Mouse (Mus musculus) bone marrow macrophage, adult 2 months (primary cell): ENCODE measurements around the gene Csl.

Experiments
- CTCF ChIP-seq: IDR thresholded peaks from 2 replicates; pipeline ENCODE4 v1.5.1; 2012; ENCODE audit warnings: low read depth, mild to moderate bottlenecking, low read length, moderate library complexity
- POLR2A ChIP-seq: IDR thresholded peaks from 2 replicates; pipeline ENCODE4 v1.6.1; 2012; ENCODE audit warnings: mild to moderate bottlenecking, low read depth, low read length, borderline replicate concordance

DNA sequence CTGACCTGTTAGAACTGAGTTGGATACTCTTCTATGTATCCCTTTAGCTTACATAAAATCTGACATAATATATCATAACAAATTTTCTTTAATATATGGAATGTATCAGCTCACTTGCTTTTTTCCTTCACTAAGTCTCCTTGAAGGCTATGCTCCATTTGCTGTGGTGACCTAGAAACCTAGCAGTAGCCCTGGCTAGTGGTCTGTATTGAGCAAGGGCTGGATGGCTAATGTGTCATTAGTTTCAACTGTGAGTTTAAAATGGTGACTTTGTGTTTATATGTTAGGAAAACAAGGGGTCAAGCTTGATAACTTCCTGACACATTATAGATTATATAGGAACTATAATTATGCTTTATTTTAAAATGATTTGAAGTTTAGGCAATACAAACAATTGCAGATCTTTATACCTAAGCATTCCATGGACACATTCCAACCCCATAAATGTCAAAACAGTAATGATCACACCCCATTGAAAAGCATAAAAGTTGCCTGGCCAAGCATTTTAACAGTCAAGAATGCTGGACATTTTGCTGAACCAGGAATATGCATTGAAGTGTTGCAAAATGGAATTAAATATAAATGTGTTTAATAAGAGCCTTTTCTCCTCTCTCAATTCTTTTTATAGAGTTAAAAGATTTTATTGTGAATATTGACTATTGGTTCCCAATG lies 17.7 kb downstream of the Csl start:
- no peak for TF ChIP-seq CTCF
- no peak for TF ChIP-seq POLR2A
